Mouse (Mus musculus): Measurements from ENCODE around the gene Psg17.

DNA sequence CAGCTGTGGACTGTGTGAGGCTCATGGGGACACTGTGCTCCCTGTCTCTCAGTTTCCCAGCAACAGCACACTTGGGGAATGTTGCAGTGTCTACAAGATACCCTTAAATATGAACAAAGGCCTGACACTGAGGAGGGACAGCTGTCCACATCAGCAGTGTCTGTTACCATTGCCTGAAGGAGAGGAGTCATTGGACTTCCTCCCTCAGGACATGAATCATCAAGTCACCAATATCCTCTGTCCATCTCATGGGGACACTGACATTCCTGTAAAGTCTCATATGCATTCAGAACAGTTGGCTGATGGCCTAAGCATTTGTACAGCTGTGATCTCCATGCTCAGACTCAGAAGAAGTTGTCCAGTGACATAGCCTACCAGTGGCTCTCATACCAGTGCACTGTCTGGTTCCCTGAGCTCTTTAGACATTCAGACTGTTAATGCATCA, 42.0 kb downstream of the Psg17 start:
- TF ChIP-seq RCOR1 (IDR thresholded peaks at IDR 0.05; ENCODE audit: low read depth, low read length) (no peak), JUND (IDR thresholded peaks at IDR 0.05; ENCODE audit: low read depth, low read length) (no peak), NELFE (IDR thresholded peaks at IDR 0.05; ENCODE audit: low read depth, low read length) (no peak), UBTF (IDR thresholded peaks at IDR 0.05; ENCODE audit: borderline replicate concordance, insufficient read depth, low read depth, low read length) (no peak), ETS1 (IDR thresholded peaks at IDR 0.05; ENCODE audit: low read depth, low read length) (no peak), CTCF (IDR thresholded peaks at IDR 0.05 in 2 of 3, conservative IDR thresholded peaks at IDR 0.05 in 1 of 3; ENCODE audit: control insufficient read depth in 1 of 3, insufficient read depth in 1 of 3, low read depth in 2 of 3, low read length in 3 of 3, poor library complexity in 1 of 3, severe bottlenecking in 1 of 3) (no peak), SIN3A (IDR thresholded peaks at IDR 0.05; ENCODE audit: low read length) (no peak), POLR2A (IDR thresholded peaks at IDR 0.05; ENCODE audit: control insufficient read depth in 1 of 2, insufficient read depth in 1 of 2, low read depth in 1 of 2, low read length in 2 of 2, poor library complexity in 1 of 2) (no peak), MAFK (IDR thresholded peaks at IDR 0.05; ENCODE audit: borderline replicate concordance, low read depth, low read length) (no peak), RAD21 (IDR thresholded peaks at IDR 0.05; ENCODE audit: low read depth, low read length) (no peak), BHLHE40 (IDR thresholded peaks at IDR 0.05; ENCODE audit: borderline replicate concordance, low read depth, low read length) (no peak), USF2 (IDR thresholded peaks at IDR 0.05; ENCODE audit: borderline replicate concordance in 1 of 2, insufficient read depth in 1 of 2, low read depth in 1 of 2, low read length in 2 of 2) (no peak), GABPA (IDR thresholded peaks at IDR 0.05; ENCODE audit: low read depth, low read length) (no peak)

Data from MEL (cell line).